Mouse (Mus musculus) cerebellum, postnatal 10 days (tissue): ENCODE results near the gene Camk2n1.

Experiments
- DNase-seq, 2 experiments: peaks; one replicate each; pipeline ENCODE4 v3.0.0; 2021; ENCODE audit warnings: mixed read lengths in 2 of 2

Gene Camk2n1

GRCm38 (mm10) chr4:138447827-138448602 is 6.1 kb upstream of the Camk2n1 start:
- peak; percentile 47 to 48 for DNase-seq

- DNase-seq: peak; percentile 57 to 63
Observed at GRCm38 (mm10) chr4:138448872-138449615, 5.1 kb upstream of the Camk2n1 start.

- DNase-seq: peak in 1 of 2 experiments; percentile 43
Observed at GRCm38 (mm10) chr4:138449636-138450314, 4.3 kb upstream of the Camk2n1 start.

DNA sequence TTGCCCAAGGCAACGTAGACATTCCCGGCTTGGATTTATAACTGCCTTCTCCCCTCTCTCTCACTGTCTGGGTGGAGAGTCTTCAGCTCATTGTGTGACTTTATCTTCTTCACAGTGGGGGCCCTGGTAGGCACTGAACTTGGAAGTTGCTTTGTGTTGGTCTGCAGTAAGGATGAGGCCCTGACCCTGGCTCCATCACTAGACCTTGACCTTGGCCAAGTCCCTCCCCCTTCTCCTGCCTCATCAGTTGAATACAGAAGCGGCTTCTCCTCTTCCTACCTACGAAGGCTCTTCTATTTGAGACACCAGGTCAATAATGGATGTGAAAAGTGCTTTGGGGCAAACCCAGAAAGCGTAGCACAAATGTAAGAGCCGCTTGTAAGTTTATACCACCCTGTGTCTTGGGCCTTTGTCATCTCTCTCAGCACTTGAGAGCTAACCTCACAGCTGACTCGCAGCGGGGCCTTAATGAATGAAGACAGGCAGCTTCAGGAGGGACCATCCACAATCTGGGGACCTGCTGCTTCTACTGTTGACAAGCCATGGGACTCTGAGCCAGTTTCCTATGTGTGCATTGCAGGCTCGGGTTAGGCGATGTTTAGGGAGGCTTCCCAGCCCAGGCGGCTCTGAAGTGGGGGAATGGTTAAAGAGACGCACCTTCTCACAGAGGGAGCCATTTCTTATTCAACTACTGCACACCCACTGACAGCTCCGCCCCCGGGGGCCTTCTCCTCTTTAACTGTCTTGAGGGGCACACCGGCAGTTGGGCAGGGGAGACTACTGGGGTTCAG is 1.6 kb upstream of the Camk2n1 start:
- peak; percentile 31 to 43 for DNase-seq

DNA sequence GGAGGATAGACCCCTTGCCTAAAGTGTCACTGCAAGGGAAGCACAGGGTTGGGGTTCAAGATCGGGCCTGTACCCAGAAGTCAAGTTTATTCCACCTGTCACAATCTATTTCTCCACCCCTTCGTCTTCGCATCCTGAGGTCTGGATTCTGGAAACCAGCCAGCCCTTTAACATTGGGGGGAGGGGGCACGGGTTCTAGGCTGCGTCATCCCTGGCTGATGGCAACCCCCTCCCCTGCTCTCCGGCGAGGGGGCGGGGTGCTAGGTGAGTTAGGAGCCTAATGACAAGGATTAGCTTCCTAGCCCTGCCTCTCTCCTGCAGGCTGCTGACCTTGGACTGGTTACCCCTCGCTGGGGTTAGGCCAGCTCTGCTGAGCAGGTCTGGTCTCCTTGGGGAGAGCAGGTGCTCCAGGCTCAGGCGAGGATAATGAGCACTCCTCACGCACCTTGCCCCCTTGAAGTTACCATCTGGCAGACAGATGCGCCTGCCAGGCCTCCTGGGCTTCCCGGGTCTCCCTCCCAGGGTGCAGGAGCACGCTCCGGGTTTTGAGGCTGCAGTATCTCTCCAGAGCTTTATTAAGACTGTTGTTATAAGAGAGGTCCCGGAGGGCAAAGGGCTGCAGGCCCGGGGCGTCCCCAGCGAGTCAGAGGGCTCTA is 889 bp upstream of the Camk2n1 start:
- DNase-seq: peak; percentile 70 to 71

DNA sequence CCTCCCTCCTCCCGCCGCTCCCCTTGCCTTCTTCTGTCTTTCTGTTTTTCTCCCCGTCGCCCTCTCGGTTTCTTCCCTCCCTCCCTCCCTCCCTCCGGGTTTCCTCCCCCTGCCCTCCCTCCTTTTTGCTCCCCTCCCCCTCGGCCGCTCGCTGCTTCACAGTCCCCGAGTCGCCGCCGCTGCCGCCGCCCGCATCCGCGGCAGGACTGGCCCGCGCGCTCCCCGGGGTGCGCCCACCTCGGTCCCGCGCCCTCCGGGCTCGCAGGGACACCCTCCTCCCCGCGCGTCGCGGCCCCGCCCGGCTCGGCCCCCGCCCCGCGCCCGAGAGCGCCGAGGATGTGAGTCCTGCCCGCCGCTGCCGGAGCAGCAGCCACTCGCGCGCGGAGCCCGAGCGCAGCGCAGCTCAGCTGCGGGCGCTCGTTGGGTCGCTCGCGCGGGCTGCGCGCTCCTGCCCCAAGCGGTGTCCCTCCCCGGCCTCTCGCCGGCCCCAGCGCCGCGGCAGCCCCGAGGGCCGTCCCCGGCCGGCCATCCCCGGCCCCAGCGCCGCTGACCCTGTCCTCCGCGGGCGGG is 542 bp downstream of the Camk2n1 start:
- DNase-seq: peak; percentile 87 to 88

DNA sequence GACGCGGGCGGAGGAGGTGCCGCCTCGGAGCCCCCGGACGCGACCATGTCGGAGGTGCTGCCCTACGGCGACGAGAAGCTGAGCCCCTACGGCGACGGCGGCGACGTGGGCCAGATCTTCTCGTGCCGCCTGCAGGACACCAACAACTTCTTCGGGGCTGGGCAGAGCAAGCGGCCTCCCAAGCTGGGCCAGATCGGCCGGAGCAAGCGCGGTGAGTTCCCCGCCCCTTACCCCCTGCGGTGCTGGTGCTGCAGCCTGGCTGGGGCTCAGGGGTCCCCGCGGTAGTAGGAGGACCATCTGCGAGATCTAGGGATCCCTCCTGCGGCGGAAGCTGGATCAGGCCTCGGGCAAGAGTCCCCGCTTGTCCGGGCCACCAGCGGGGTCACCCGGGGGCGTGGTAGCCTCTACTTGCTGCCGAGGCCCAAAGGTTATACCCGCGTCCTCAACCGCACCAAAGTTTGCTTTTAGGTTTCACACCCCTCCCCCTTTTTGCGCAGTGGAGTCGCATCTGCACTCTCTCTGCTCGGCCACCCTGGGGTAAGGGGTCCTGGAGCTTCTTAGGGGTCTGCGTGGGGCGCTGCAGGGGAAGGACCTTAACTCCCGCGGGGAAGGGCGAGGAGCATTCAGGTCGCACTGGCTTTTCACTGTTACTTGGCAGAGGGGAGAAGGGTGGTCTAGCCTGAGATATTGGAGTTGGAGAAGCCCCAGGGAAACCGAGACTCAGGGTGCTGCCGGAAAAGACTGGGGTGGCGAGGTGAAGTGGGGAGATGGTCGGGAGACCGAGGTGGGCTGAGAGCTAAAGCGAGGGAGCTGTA is 1.2 kb downstream of the Camk2n1 start:
- peak; percentile 85 to 86 for DNase-seq

- DNase-seq: peak; percentile 48 to 61
Observed at GRCm38 (mm10) chr4:138455956-138456341, 1.8 kb downstream of the Camk2n1 start.

DNA sequence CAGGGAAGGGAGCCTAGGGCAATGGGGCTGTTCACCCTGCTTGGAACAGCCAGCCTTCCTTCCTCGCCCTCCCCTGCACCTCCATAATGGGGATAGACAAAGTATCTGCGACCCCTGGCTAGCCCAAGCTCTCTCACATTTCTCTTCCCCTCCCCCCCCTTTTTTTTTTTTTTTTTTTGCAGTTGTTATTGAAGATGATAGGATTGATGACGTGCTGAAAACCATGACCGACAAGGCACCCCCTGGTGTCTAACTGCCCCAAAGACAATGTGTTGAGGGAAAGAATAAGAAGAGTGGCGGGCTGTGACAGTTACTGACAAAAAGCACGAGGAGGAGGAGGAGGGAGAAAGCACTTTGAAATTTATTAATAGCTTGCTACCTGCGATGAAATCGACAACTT is 2.4 kb downstream of the Camk2n1 start:
- DNase-seq: no peak

DNA sequence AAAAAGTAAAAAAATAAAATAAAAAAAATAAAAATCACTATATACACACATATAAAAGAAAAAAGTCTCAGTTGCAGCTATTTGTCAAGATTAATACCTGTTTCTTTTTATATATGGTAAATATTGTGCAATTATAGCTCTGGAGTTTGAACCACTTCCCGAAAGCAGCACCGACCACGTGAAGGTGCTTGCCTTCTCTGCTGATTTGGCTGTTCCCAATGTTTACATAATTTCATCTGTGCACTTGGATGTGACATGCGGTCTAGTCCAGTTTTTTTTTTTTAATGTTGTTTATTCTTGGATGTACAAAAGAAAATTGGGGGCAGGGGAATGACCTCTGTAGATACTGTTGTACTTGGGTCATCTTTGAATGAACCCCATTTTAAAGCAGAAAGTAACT is 3.0 kb downstream of the Camk2n1 start:
- DNase-seq: no peak

- DNase-seq: peak; percentile 46 to 49
Observed at GRCm38 (mm10) chr4:138458171-138458570, 4.1 kb downstream of the Camk2n1 start.

GRCm38 (mm10) chr4:138458735-138459440 is 4.8 kb downstream of the Camk2n1 start:
- peak; percentile 36 to 62 for DNase-seq

DNA sequence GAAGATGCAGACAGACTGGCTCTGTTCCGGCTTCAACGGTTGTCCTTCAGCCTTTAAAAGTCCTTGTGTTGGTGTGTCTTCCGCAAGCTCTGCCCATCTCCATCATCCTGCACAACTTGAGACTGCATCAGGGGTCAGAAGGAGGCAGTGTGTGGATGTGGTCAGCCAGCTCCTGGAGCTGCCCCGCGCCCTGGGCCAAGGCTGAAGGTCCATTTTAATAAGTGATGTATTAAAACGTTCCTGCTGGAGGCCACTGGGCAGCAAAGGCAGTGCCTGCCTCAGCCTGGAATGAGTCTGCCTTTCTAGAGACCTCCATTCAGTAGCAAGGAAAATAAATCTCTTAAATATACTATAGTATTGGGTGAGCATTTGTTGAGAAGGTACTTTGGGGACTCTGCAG is 5.7 kb downstream of the Camk2n1 start:
- no peak for DNase-seq

DNA sequence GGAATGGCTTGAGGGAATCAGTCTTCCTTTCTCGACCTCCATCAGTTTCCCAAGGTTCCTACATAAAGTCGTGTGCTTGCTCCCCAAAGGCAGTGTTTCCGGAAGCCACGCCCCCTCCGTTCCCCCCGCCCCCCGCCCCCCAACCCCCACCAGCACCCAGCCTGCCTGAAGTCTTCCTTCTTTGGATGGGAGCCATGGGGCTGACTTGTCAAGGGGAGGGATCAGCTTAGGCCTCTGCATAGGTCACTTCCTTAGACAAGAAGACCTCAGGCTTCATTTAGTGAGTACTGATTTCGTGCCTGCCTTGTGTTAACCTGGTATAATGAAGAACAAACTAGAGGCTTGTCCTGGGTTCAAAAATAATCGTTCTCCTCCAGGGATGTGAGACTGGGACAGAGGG is 6.8 kb downstream of the Camk2n1 start:
- DNase-seq: no peak

DNA sequence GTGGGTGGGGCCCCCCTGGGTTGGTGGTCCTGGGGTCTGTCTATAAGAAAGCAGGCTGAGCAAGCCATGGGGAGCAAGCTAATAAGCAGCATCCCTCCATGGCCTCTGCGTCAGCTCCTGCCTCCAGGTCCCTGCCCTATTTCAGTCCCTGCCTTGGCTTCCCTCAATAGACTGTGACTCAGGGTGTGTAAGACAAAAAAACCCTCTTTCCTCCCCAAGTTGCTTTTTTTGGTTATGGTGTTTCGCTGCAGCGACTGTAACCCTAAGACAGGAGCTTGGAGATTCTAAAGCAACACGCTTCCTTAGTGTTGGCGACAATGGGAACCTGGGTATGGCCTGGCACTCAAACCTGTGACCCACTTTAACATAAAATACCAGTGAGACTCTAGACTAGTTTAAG is 7.4 kb downstream of the Camk2n1 start:
- DNase-seq: no peak

DNA sequence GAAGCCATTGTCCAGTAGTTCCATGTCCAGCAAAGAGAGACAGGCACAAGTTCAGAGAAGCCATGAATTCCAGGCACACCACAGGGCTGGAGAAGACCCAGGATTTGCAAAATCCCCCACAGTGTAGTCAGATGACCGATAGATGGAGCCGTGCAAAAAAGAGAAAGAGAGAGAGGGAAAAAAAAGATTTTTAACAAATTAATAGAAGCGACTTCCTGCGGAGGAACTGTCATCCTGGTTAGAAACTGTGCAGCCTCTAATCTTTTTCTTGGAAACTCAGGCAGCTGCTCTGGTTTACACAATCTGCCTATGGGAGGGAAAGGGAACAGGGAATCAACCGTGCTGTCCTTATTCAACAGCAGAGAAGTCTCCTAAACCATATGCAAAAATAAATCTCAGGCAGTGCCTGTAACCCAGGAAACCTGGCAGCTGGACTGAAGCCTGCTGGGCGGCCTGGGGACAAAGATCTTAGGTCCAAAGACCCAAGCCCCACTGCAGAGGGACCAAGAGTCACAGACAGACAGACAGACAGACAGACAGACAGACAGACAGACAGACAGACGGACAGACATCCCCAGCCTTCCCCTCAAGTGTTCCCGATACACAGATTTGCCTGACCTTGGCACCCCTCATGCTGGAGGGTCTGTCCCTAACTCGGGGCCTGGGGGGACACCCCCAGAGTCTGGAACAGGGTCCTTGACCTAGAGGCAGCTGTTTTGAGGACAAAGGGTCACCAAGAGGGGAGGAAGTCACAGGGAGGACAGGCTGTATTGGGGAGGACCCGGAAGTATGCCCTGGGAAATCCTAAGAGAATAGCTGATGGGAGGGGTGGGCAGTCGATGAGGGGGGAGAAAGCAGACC is 9.1 kb downstream of the Camk2n1 start:
- peak; percentile 81 to 84 for DNase-seq

DNA sequence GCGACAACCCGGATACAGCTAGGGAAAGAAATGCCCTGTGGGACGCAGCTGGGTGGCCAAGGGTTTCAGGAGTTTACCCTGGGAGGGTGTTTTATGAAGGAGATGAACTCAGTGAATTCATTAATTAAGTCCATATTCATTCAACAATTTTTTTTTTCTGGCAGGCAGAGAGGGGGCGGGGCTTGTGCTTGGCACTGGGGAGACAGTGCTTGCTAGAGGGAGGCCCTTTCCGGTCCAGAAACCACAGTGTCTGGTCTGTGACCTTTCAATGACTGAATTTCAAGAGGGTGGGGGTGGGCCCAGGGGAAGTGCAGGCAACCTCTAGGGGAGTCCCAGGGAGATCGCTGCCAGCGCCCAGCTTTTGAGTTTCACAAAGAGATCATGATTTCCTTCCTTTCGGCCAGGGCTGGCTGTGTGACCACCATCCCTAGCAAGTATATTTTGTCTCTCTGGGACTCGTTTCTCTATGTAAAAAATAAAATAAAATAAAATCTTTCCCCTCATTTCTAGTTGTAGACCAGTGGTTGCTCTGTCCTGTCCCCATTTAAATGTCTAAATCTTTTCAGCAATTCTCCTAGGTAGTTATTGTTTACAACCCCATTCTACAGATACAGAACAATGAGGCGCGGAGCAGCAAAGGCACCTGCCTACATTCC is 9.8 kb downstream of the Camk2n1 start:
- peak; percentile 86 to 88 for DNase-seq

DNA sequence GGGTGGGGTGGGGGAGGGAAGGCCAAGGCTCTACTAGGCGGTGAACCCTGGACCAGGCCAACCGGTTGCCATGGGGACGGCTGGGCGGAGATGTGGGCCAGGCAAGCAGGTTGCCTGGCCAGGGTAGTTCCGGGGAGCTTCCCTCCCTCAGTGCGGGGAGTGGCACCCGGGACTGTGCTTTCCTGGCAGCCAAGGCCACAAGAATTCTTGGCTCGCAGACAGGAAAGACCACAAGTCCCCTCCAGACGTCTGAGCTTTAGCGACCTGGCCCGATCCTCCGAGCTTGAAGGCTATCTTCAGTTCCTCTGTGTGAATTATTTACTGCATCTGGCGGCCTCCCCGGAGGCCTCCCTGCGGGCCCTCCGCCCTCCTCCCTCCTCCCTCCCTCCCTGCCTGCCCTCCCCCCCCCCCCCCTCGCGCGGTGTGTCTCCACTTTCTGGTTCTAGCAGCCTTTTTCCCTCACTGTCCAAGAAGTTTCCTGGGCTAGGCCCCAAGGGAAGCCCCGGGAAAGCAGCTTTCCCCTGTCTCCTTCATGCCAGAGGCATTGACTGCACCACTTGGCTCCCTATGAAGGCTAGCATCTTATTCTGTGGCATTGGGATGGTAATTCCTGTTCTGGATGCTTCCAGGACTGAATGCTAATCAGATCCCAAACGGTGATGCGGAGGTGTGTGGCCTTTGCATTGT is 10.7 kb downstream of the Camk2n1 start:
- DNase-seq: peak; percentile 79 to 91
